Mouse (Mus musculus): ENCODE results near the gene Enpep. TPM values are rescaled to one million over a fixed set of nuclear protein-coding genes. Genes with fewer than 3 reads are reported as not detected.

Enpep gene
- 1 to 10 TPM in 1 of 2 experiments, under 1 TPM in 1; 0.87 to 1.4 TPM for total RNA-seq (2023)

GRCm38 (mm10) chr3:129332586-129332985 is at the start of gene Enpep:
TSS of gene Enpep (minus strand) at chr3:129332720.

Other genes starting within 250 kb of the Enpep start
- gene Pitx2, start 132.8 kb downstream of the Enpep start, total RNA-seq (2023) = not detected
- 1 to 10 TPM; 5.1 to 5.9 TPM for gene Elovl6, start 199.6 kb upstream of the Enpep start, total RNA-seq (2023)